Comparison of ENCODE assay signal across 19 mouse cellular contexts in the genomic region with DNA sequence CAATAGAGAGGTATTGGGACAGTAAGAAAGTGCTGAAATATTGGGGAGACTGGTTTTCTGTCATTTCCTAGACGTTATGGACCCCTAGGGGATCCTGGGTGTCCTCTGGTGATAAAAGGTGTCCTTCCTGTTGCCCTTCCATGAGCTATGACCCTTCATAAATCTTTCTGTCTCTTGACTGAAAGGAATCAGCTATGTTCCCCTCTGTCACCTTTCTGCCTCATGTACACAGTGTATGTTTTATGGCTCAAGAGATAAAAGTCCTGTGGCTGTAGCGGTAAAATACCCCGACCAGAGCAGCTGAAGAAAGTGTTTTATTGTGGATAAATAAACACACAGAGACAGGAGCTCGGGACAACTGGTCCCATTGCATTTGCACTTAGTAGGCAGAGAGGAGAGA. TPM values are rescaled to one million over a fixed set of nuclear protein-coding genes. Genes with fewer than 3 reads are reported as not detected.
DNase-seq lines count a peak whose midpoint lies in the region; ATAC-seq and TF ChIP-seq lines count a peak whose summit lies in the region.
"Had no signal": no experiment of that assay in that cellular context is flagged by ENCODE, and none has a peak within 500 bp of the region (broad histone marks: within the 10 kb centered on the region; RNA-seq: fewer than 3 reads in every experiment).

No protein-coding gene starts in this region.

- H3K4me1 ChIP-seq in heart, embryonic 10.5 days, result peaks cover 49% of the 10 kb centered on the region
- peaks cover 29% of the 10 kb centered on the region for H3K4me1 ChIP-seq in heart, embryonic 11.5 days (ENCODE audit: control insufficient read depth, insufficient read depth, low read length)
- H3K4me1 ChIP-seq in kidney, postnatal 0 days (replicated peaks; ENCODE audit: insufficient read depth, low read length), result peaks cover 41% of the 10 kb centered on the region
- peaks cover 10% of the 10 kb centered on the region; the same call in 1 of the 2 replicates for H3K4me1 ChIP-seq in liver, embryonic 11.5 days (replicated peaks; ENCODE audit: control insufficient read depth, insufficient read depth, low read length)
- H3K4me1 ChIP-seq in small intestine, adult 2 months (ENCODE audit: control insufficient read depth, insufficient read depth, insufficient read length, low read length), result peaks cover 44% of the 10 kb centered on the region; the same call in 1 of the 2 replicates

- H3K36me3 ChIP-seq in heart, embryonic 10.5 days, result peaks cover 6% of the 10 kb centered on the region
- peaks cover 4% of the 10 kb centered on the region; the same call in 1 of the 2 replicates for H3K36me3 ChIP-seq in heart, embryonic 11.5 days (ENCODE audit: control insufficient read depth, insufficient read depth, low read length)
- 0 out of 2 replicates have a peak, but pooled peaks cover 3% of the 10 kb centered on the region for H3K36me3 ChIP-seq in kidney, postnatal 0 days (ENCODE audit: insufficient read depth, low read length)
- H3K36me3 ChIP-seq in liver, embryonic 11.5 days (ENCODE audit: control insufficient read depth, insufficient read depth, low read length), result no peaks in the 10 kb centered on the region
- H3K36me3 ChIP-seq in small intestine, adult 2 months (ENCODE audit: control insufficient read depth, insufficient read depth, low read length), result no peaks in the 10 kb centered on the region

- WGBS in heart, embryonic 10.5 days, result 48% methylated on average over 4 of the region's 4 CpGs
- WGBS in heart, embryonic 11.5 days (ENCODE audit: insufficient replicate concordance), result 38% methylated on average over 4 of the region's 4 CpGs
- 11% methylated on average over 4 of the region's 4 CpGs for whole genome bisulfite sequencing in kidney, postnatal 0 days
- 34% methylated on average over 4 of the region's 4 CpGs for WGBS in liver, embryonic 11.5 days
- 14% methylated on average over 4 of the region's 4 CpGs for WGBS in small intestine, adult 2 months

- DNase-seq in heart, embryonic 10.5 days (ENCODE audit: low spot score), result no peak
- DNase-seq in kidney, postnatal 0 days (ENCODE audit: low spot score), result no peak
- DNase-seq in kidney, postnatal 25 days, result no peak
- no peak for DNase-seq in liver, embryonic 11.5 days (ENCODE audit: low spot score)
- DNase-seq in urinary bladder, postnatal 36 days (ENCODE audit: low spot score in 2 of 2), result no peak
- no peak for DNase-seq in retina, embryonic 14.5 days (ENCODE audit: low spot score)
- DNase-seq: adrenal gland, adult 8-10 months; B cell, adult 2 months; cerebellum, adult 11-12 months; forebrain, postnatal 0 days; layer of hippocampus, postnatal 36 days; lung, embryonic 14.5 days; midbrain, embryonic 14.5 days; right cerebral cortex, adult 18-20 months; thymus, postnatal 14 days had no signal

- H3K27me3 ChIP-seq in heart, embryonic 10.5 days (ENCODE audit: insufficient read depth, poor library complexity, severe bottlenecking), result no peaks in the 10 kb centered on the region
- H3K27me3 ChIP-seq in heart, embryonic 11.5 days (ENCODE audit: control insufficient read depth, insufficient read depth, low read length), result no peaks in the 10 kb centered on the region
- H3K27me3 ChIP-seq in kidney, postnatal 0 days (ENCODE audit: insufficient read depth, low read length), result no peaks in the 10 kb centered on the region
- peaks cover 4% of the 10 kb centered on the region; the same call in 1 of the 2 replicates for H3K27me3 ChIP-seq in liver, embryonic 11.5 days (replicated peaks; ENCODE audit: control insufficient read depth, insufficient read depth, low read length)
- H3K27me3 ChIP-seq in small intestine, adult 2 months (ENCODE audit: control insufficient read depth, insufficient read depth, low read length), result no peaks in the 10 kb centered on the region

- TF ChIP-seq CTCF in kidney, postnatal 0 days (IDR thresholded peaks at IDR 0.05; ENCODE audit: low read depth), result no peak
- no peak for TF ChIP-seq CTCF in small intestine, adult 2 months (IDR thresholded peaks at IDR 0.05; ENCODE audit: extremely low read depth, insufficient read length, insufficient replicate concordance, low read depth, low read length)

- no peaks in the 10 kb centered on the region for H3K9me3 ChIP-seq in heart, embryonic 10.5 days
- H3K9me3 ChIP-seq in heart, embryonic 11.5 days (replicated peaks; ENCODE audit: control insufficient read depth, low read length), result no peaks in the 10 kb centered on the region
- no peaks in the 10 kb centered on the region for H3K9me3 ChIP-seq in kidney, postnatal 0 days (replicated peaks; ENCODE audit: low read length)
- H3K9me3 ChIP-seq in liver, embryonic 11.5 days (ENCODE audit: control insufficient read depth, low read length), result no peaks in the 10 kb centered on the region
- H3K9me3 ChIP-seq: hindbrain, embryonic 10.5 days; limb, embryonic 10.5 days had no signal

- no peak for ATAC-seq in heart, embryonic 11.5 days (replicated peaks; ENCODE audit: insufficient number of reproducible peaks, low FRiP score, low TSS enrichment)
- ATAC-seq in kidney, postnatal 0 days (replicated peaks; ENCODE audit: low FRiP score, low read depth), result no peak
- ATAC-seq in liver, embryonic 11.5 days (replicated peaks; ENCODE audit: low FRiP score), result no peak
- ATAC-seq: forebrain, postnatal 0 days had no signal

- H3K27ac ChIP-seq in heart, embryonic 10.5 days, result 0 out of 2 replicates have a peak overlapping the region, but pooled peaks have one; percentile 29
- no peak overlapping the region for H3K27ac ChIP-seq in heart, embryonic 11.5 days (ENCODE audit: low read depth, low read length)
- peak overlapping the region; percentile 34; the same call in 1 of the 2 replicates for H3K27ac ChIP-seq in kidney, postnatal 0 days
- 0 out of 2 replicates have a peak overlapping the region, but pooled peaks have one; percentile 8 for H3K27ac ChIP-seq in liver, embryonic 11.5 days (ENCODE audit: low read depth, low read length)
- peak overlapping the region; percentile 54 for H3K27ac ChIP-seq in small intestine, adult 2 months (ENCODE audit: insufficient read depth, low read depth, low read length)
- H3K27ac ChIP-seq: hindbrain, embryonic 10.5 days; limb, embryonic 10.5 days had no signal

- H3K4me3 ChIP-seq in heart, embryonic 10.5 days, result no peak overlapping the region
- no peak overlapping the region for H3K4me3 ChIP-seq in heart, embryonic 11.5 days (ENCODE audit: low read depth, low read length)
- H3K4me3 ChIP-seq in kidney, postnatal 0 days (replicated peaks; ENCODE audit: low read depth, low read length), result no peak overlapping the region
- no peak overlapping the region for H3K4me3 ChIP-seq in liver, embryonic 11.5 days (ENCODE audit: low read depth, low read length)
- H3K4me3 ChIP-seq in small intestine, adult 2 months (ENCODE audit: low read depth, low read length), result no peak overlapping the region
- H3K4me3 ChIP-seq: hindbrain, embryonic 10.5 days; limb, embryonic 10.5 days had no signal

- H3K9ac ChIP-seq in heart, embryonic 11.5 days (ENCODE audit: low read depth, low read length), result no peak overlapping the region
- no peak overlapping the region for H3K9ac ChIP-seq in kidney, postnatal 0 days (ENCODE audit: low read depth, low read length)
- no peak overlapping the region for H3K9ac ChIP-seq in liver, embryonic 11.5 days (ENCODE audit: low read depth, low read length)
- H3K9ac ChIP-seq: forebrain, postnatal 0 days; lung, embryonic 14.5 days had no signal

- TF ChIP-seq POLR2A in small intestine, adult 2 months (IDR thresholded peaks at IDR 0.05; ENCODE audit: low read depth, low read length), result no peak

- H3K4me2 ChIP-seq in heart, embryonic 11.5 days, result no peak overlapping the region
- H3K4me2 ChIP-seq in kidney, postnatal 0 days (ENCODE audit: low read length), result peak overlapping the region; percentile 16
- peak overlapping the region; percentile 5; the same call in 1 of the 2 replicates for H3K4me2 ChIP-seq in liver, embryonic 11.5 days
- H3K4me2 ChIP-seq: lung, embryonic 14.5 days had no signal

RNA-seq across cellular contexts. Expression of gene Lpp, which starts 5.2 kb away (rescaled TPM):
- 65.1 and 67.2 TPM in 2 replicates for polyA plus RNA-seq in heart, embryonic 10.5 days (2016; fragmentation: Nextera tagmentation; extraction: Ambion mirVana)
- 52.5 and 59.2 TPM in 2 replicates for polyA plus RNA-seq in heart, embryonic 11.5 days (2014; fragmentation: Nextera tagmentation; extraction: Ambion mirVana)
- polyA plus RNA-seq in kidney, postnatal 0 days (2015; fragmentation: Nextera tagmentation; extraction: Ambion mirVana), result 32.9 and 39.5 TPM in 2 replicates
- 19.5 and 21.2 TPM in 2 replicates for polyA plus RNA-seq in liver, embryonic 11.5 days (2014; fragmentation: Nextera tagmentation; extraction: Ambion mirVana)
- 14.2 and 23.6 TPM in 2 replicates for polyA plus RNA-seq in small intestine, adult 2 months (2012; rRNA removed)
